ENCODE assay signal across 9 mouse cellular contexts in genomic region chr10:21378196-21378944, GRCm38 (mm10). TPM values are rescaled to one million over a fixed set of nuclear protein-coding genes. Genes with fewer than 3 reads are reported as not detected.
DNase-seq lines count a peak whose midpoint lies in the region; ATAC-seq and TF ChIP-seq lines count a peak whose summit lies in the region.
"Had no signal": no experiment of that assay in that cellular context is flagged by ENCODE, and none has a peak within 500 bp of the region (broad histone marks: within the 10 kb centered on the region; RNA-seq: fewer than 3 reads in every experiment).

No protein-coding gene starts in this region.

- peak; percentile 76 for TF ChIP-seq CTCF in layer of hippocampus, adult 2 months (conservative IDR thresholded peaks at IDR 0.05)
- TF ChIP-seq CTCF in Patski (IDR thresholded peaks at IDR 0.05), result peak; percentile 65

- no peak for ATAC-seq in Patski

- peaks cover 5% of the 10 kb centered on the region for H3K27me3 ChIP-seq in Patski
- H3K27me3 ChIP-seq: midbrain, embryonic 12.5 days had no signal

- CTCF ChIA-PET in Patski (lab: Charles Lee), result interaction anchor here (0.7 to 4.1 kb wide), 7 partner anchors 10 to 635 kb away, joined by 3 to 18 read pairs (median 4); no protein-coding TSS in a partner anchor

- POLR2A ChIA-PET in Patski (lab: Charles Lee), result no interaction called here

- no peak overlapping the region for H3K4me3 ChIP-seq in layer of hippocampus, adult 2 months
- H3K4me3 ChIP-seq: midbrain, embryonic 12.5 days had no signal

- no peak overlapping the region for H3K27ac ChIP-seq in layer of hippocampus, adult 2 months
- H3K27ac ChIP-seq: midbrain, embryonic 12.5 days had no signal

- in situ Hi-C loops in Patski (cut with MboI; ENCODE audit: low pct_unique_long_range_greater_than_20kb), result loop anchor here (25.0 kb wide), 1 partner anchor 784 kb away; the partner anchor contains the start of genes H60b and Raet1e

- no peak for DNase-seq in layer of hippocampus, adult 2 months (ENCODE audit: low spot score in 2 of 2)
- DNase-seq in layer of hippocampus, postnatal 36 days, result no peak
- no peak for DNase-seq in Patski (ENCODE audit: low read depth, low spot score)
- DNase-seq in forelimb bud, embryonic 11.5 days (ENCODE audit: low read depth, low spot score), result peak; percentile 11
- peak; percentile 4 for DNase-seq in lung, postnatal 25 days (ENCODE audit: low spot score)
- no peak for DNase-seq in urinary bladder, postnatal 4 days (ENCODE audit: low spot score in 2 of 2)
- no peak for DNase-seq in ovary, postnatal 14 days (ENCODE audit: low spot score)
- no peak for DNase-seq in frontal cortex, postnatal 36 days (ENCODE audit: low spot score in 2 of 2)

RNA-seq across cellular contexts. Expression of gene Aldh8a1, which starts 1.3 kb away (rescaled TPM):
- under 1 TPM in 1 of 2 experiments, not detected in 1; 0.20 TPM for total RNA-seq in layer of hippocampus, adult 2 months (2021)
- under 1 TPM; 0.15 to 0.27 TPM for total RNA-seq in layer of hippocampus, postnatal 36 days (2021)
- 0.04 TPM for polyA plus RNA-seq in Patski (2021)

Comparison
In these comparisons a context has a peak if more than half of its experiments do, and no peak if none do; other contexts are left out.
1. DNase-seq: peak in forelimb bud, embryonic 11.5 days (single experiment) and lung, postnatal 25 days (single experiment); none in layer of hippocampus, adult 2 months (0 of 2), layer of hippocampus, postnatal 36 days (0 of 2), Patski (single experiment), urinary bladder, postnatal 4 days (0 of 2), ovary, postnatal 14 days (single experiment) and frontal cortex, postnatal 36 days (0 of 2).